Mouse (Mus musculus) lung, adult 2 months (tissue): Measurements from ENCODE around the gene Cdk14.

Experiments used
- CTCF ChIP-seq: fragments of 200-500 bp; IDR thresholded peaks from 2 replicates; pipeline ENCODE4 v1.5.1; 2011; ENCODE audit warnings: mild to moderate bottlenecking, low read length, control low read depth; ENCODE audit not compliant: insufficient read depth
- POLR2A ChIP-seq: fragments of 200-500 bp; IDR thresholded peaks from 2 replicates; pipeline ENCODE4 v1.6.1; 2011; ENCODE audit warnings: low read depth, mild to moderate bottlenecking, control low read depth, low read length, borderline replicate concordance; ENCODE audit errors: extremely low read depth

- no peak for TF ChIP-seq POLR2A
- no peak for TF ChIP-seq CTCF
Observed at GRCm38 (mm10) chr5:5247671-5248070, 172.4 kb downstream of the Cdk14 start.
